ENCODE assay signal across 8 mouse cellular contexts in the genomic region with DNA sequence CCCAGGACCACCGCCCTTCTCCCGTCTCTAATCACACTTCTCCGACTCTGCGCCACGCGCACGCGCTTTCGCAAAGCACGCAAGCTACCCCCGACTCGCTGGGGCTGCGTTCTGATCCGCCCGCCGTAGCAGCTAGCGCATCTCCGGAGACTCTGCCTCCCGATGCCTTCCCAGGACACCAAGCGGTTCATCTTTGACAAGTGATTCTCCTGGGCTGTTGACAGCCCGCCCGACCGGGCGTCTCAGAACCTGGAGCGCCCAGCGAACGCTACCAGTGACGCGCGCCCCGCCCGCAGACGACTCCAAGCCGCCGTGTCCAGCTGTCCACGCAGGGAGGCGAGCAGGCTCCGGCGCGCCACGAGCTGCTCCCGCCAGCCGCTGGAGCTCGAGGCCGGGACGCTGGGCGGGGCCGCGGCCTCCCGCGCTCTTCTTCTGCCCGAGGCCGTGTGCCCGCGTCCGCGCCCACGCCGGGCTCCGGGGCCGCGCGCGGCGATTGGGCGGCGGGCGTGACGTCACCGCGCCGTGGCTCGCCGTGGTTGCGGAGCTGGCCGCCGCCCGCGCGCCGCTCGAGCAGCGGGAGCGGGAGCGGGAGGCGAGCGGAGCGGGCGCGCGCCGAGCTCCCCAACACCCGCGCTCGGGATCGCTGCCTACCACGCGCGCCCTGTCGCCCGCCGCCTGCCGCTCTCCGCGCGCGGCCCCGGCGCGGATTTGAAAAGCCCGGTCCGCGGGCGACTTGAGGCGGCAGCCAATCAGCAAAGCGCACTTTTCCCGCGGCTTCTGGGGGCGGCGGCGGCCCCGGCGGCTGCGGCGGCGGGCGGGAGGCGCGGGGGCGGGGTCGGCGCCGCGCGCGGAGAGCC. TPM values are rescaled to one million over a fixed set of nuclear protein-coding genes. Genes with fewer than 3 reads are reported as not detected.
DNase-seq lines count a peak whose midpoint lies in the region; ATAC-seq and TF ChIP-seq lines count a peak whose summit lies in the region.

A gene (plus strand): TSS at position 850 of the 857 bp plus-strand sequence.

- TF ChIP-seq CTCF in cortical plate, adult 2 months (IDR thresholded peaks at IDR 0.05; ENCODE audit: extremely low read depth, insufficient read depth, low read length), result no peak

- intact Hi-C loops in left cerebral cortex, postnatal 10 days (cut with DNase I), result loop anchor here (5.0 kb wide), 2 partner anchors 37 to 38 kb away; a partner anchor contains a TSS

- ATAC-seq in activated CD4-positive, CD25-positive, alpha-beta regulatory T cell, adult 4 months, result peak; percentile 79
- peak; percentile 76 for ATAC-seq in inflammation-experienced regulatory T-cells, adult 6 months
- peak; percentile 52 for ATAC-seq in megakaryocyte-erythroid progenitor cell, adult 5-6 weeks (replicated peaks; ENCODE audit: low FRiP score, low TSS enrichment, poor library complexity, severe bottlenecking)

- peak within 1 kb of the TSS; percentile 94 for H3K27ac ChIP-seq in cortical plate, adult 2 months (ENCODE audit: insufficient read depth, low read length)

- peak within 1 kb of the TSS; percentile 75 for H3K4me3 ChIP-seq in cortical plate, adult 2 months (ENCODE audit: insufficient read depth, low read length)

- H3K4me1 ChIP-seq in cortical plate, adult 2 months (ENCODE audit: control insufficient read depth, insufficient read depth, low read length), result peaks cover 3% of the 10 kb centered on the region; the same call in 1 of the 2 replicates

- DNase-seq in gastrocnemius, postnatal 10 days, result peak; percentile 86
- peak; percentile 89 to 95 for DNase-seq in left cerebral cortex, postnatal 10 days (ENCODE audit: extremely low spot score in 1 of 2, low spot score in 2 of 2)
- DNase-seq in right cerebral cortex, postnatal 25 days, result peak; percentile 96
- DNase-seq in urinary bladder, postnatal 4 days (ENCODE audit: low spot score in 2 of 2), result peak; percentile 84 to 85

- TF ChIP-seq POLR2A in cortical plate, adult 2 months (IDR thresholded peaks at IDR 0.05; ENCODE audit: extremely low read depth, insufficient read depth, low read length), result no peak

RNA-seq across cellular contexts. Expression of the gene that starts here (rescaled TPM):
- polyA plus RNA-seq in activated CD4-positive, CD25-positive, alpha-beta regulatory T cell, adult 4 months (2017; shearing (Covaris generic)), result 10 to 100 TPM; 17.2 to 17.8 TPM
- polyA plus RNA-seq in cortical plate, adult 2 months (2012; rRNA removed), result 42.7 and 44.2 TPM in 2 replicates
- 10 to 100 TPM; 29.4 to 41.1 TPM for total RNA-seq in gastrocnemius, postnatal 10 days (2021)
- polyA plus RNA-seq in inflammation-experienced regulatory T-cells, adult 6 months (2017; shearing (Covaris generic)), result 10 to 100 TPM; 15.1 to 31.2 (median 20.2) TPM
- 100 to 1,000 TPM; 157 to 158 TPM for total RNA-seq in left cerebral cortex, postnatal 10 days (2021)
- total RNA-seq in megakaryocyte-erythroid progenitor cell, adult 5-6 weeks (2014; fragmentation: Nextera tagmentation), result 53.6 and 74.0 TPM in 2 replicates
- 42.2 and 74.4 TPM in 2 replicates for total RNA-seq in megakaryocyte-erythroid progenitor cell, adult 5-6 weeks (2017)

Comparison
In these comparisons a context has a peak if more than half of its experiments do, and no peak if none do; other contexts are left out.
1. Peak in every context shown above with its lines: DNase-seq, ATAC-seq, H3K4me3 ChIP-seq and H3K27ac ChIP-seq.